In the genomic region with DNA sequence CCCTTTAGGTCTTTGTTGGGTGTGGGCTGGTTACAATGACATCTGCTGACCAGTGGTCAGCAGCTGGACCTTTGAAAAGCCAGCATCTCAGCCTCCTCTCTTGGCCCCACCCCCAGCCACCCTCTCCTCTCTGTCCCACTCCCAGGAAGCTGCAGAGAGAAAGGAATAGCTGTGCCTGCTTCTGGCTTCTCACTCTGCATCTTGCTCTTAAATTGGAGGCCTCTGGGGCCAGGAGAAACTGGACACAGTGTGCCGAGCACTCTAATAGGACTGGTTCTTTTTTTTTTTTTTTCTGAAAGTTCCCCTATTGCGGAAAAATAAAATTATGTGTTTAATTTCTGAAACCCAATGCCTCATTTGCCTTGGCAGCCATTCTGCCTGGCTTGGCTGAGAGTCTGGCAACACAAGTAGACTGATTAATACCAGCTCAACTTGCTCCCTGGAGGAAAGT, we compare ENCODE assay signal across 8 mouse cellular contexts. TPM values are rescaled to one million over a fixed set of nuclear protein-coding genes. Genes with fewer than 3 reads are reported as not detected.
DNase-seq lines count a peak whose midpoint lies in the region; ATAC-seq and TF ChIP-seq lines count a peak whose summit lies in the region.

No protein-coding gene starts in this region.

- H3K27ac ChIP-seq in liver, adult 2 months (replicated peaks; ENCODE audit: insufficient read depth, low read depth, low read length), result peak overlapping the region; percentile 84; the same call in 1 of the 2 replicates
- H3K27ac ChIP-seq in hindbrain, postnatal 0 days, result peak overlapping the region; percentile 79

- no peak overlapping the region for H3K9ac ChIP-seq in liver, adult 2 months (ENCODE audit: low read depth, low read length)
- H3K9ac ChIP-seq in hindbrain, postnatal 0 days (replicated peaks; ENCODE audit: low read length), result no peak overlapping the region

- no peak for TF ChIP-seq POLR2A in liver, adult 2 months (IDR thresholded peaks at IDR 0.05; ENCODE audit: extremely low read depth, insufficient read depth, low read length)

- H3K4me1 ChIP-seq in liver, adult 2 months (ENCODE audit: control insufficient read depth, insufficient read depth, low read length), result peaks cover 5% of the 10 kb centered on the region
- no peaks in the 10 kb centered on the region for H3K4me1 ChIP-seq in hindbrain, postnatal 0 days (ENCODE audit: insufficient read depth, low read length)

- H3K4me3 ChIP-seq in liver, adult 2 months (ENCODE audit: insufficient read depth, low read depth, low read length), result no peak overlapping the region
- H3K4me3 ChIP-seq in hindbrain, postnatal 0 days (ENCODE audit: low read length), result no peak overlapping the region

- WGBS in liver, adult 2 months, result 62% methylated on average over 2 of the region's 2 CpGs
- WGBS in hindbrain, postnatal 0 days, result 24% methylated on average over 2 of the region's 2 CpGs

- no peak for DNase-seq in liver, adult 2 months (ENCODE audit: extremely low read depth, low read depth, low spot score)
- no peak for DNase-seq in liver
- DNase-seq in gastrocnemius, postnatal 25 days, result peak; percentile 89
- peak; percentile 34 for DNase-seq in hindbrain, postnatal 0 days (ENCODE audit: low spot score)
- peak; percentile 73 for DNase-seq in lung, postnatal 36 days
- no peak for DNase-seq in frontal cortex, postnatal 10 days (ENCODE audit: low spot score in 2 of 2)
- no peak for DNase-seq in spleen, postnatal 4 days (ENCODE audit: low spot score in 2 of 2)

- H3K4me2 ChIP-seq in hindbrain, postnatal 0 days (ENCODE audit: low read depth, low read length), result no peak overlapping the region

- no peak for TF ChIP-seq CTCF in liver, adult 2 months (IDR thresholded peaks at IDR 0.05; ENCODE audit: low read depth, low read length)
- TF ChIP-seq CTCF in hindbrain, postnatal 0 days (IDR thresholded peaks at IDR 0.05; ENCODE audit: low read depth), result no peak

- peaks cover 9% of the 10 kb centered on the region for H3K79me2 ChIP-seq in liver, adult 2 months (ENCODE audit: control insufficient read depth, insufficient read depth, low read length)

- H3K27me3 ChIP-seq in liver, adult 2 months (ENCODE audit: control insufficient read depth, insufficient read depth, low read length), result no peaks in the 10 kb centered on the region
- no peaks in the 10 kb centered on the region for H3K27me3 ChIP-seq in hindbrain, postnatal 0 days (ENCODE audit: insufficient read depth, low read length)

- no peaks in the 10 kb centered on the region for H3K9me3 ChIP-seq in hindbrain, postnatal 0 days (ENCODE audit: low read length)

- no peaks in the 10 kb centered on the region for H3K36me3 ChIP-seq in liver, adult 2 months (ENCODE audit: control insufficient read depth, insufficient read depth, low read length)
- H3K36me3 ChIP-seq in hindbrain, postnatal 0 days (ENCODE audit: insufficient read depth, low read length), result no peaks in the 10 kb centered on the region

- ATAC-seq in hindbrain, postnatal 0 days, result no peak
- ATAC-seq in frontal cortex, adult (ENCODE audit: low TSS enrichment), result no peak

RNA-seq across cellular contexts. Expression of gene Ezh1, which starts 3.8 kb away (rescaled TPM):
- 10.5 and 10.8 TPM in 2 replicates for total RNA-seq in liver, adult 2 months (2014; rRNA removed)
- 7.5 and 9.2 TPM in 2 replicates for polyA plus RNA-seq in liver, adult 2 months (2012; rRNA removed)
- total RNA-seq in gastrocnemius, postnatal 25 days (2021), result 10 to 100 TPM; 17.8 to 18.9 TPM
- 26.7 and 27.6 TPM in 2 replicates for total RNA-seq in hindbrain, postnatal 0 days (2014; rRNA removed)
- polyA plus RNA-seq in hindbrain, postnatal 0 days (2015; fragmentation: Nextera tagmentation; extraction: Ambion mirVana), result 20.1 and 22.2 TPM in 2 replicates

RNA-seq across cellular contexts. Expression of gene Ramp2, which starts 15.7 kb away (rescaled TPM):
- total RNA-seq in liver, adult 2 months (2014; rRNA removed), result 4.9 and 6.6 TPM in 2 replicates
- 16.4 and 22.5 TPM in 2 replicates for polyA plus RNA-seq in liver, adult 2 months (2012; rRNA removed)
- 10 to 100 TPM; 31.8 to 51.8 TPM for total RNA-seq in gastrocnemius, postnatal 25 days (2021)
- 66.1 and 72.7 TPM in 2 replicates for total RNA-seq in hindbrain, postnatal 0 days (2014; rRNA removed)
- 108 and 111 TPM in 2 replicates for polyA plus RNA-seq in hindbrain, postnatal 0 days (2015; fragmentation: Nextera tagmentation; extraction: Ambion mirVana)

RNA-seq across cellular contexts. Expression of gene Vps25, which starts 23.4 kb away (rescaled TPM):
- total RNA-seq in liver, adult 2 months (2014; rRNA removed), result 35.6 and 43.8 TPM in 2 replicates
- polyA plus RNA-seq in liver, adult 2 months (2012; rRNA removed), result 109 and 122 TPM in 2 replicates
- 10 to 100 TPM; 31.8 to 36.4 TPM for total RNA-seq in gastrocnemius, postnatal 25 days (2021)
- total RNA-seq in hindbrain, postnatal 0 days (2014; rRNA removed), result 66.1 and 82.1 TPM in 2 replicates
- polyA plus RNA-seq in hindbrain, postnatal 0 days (2015; fragmentation: Nextera tagmentation; extraction: Ambion mirVana), result 134 and 137 TPM in 2 replicates

RNA-seq across cellular contexts. Expression of gene Wnk4, which starts 30.3 kb away (rescaled TPM):
- 0.37 and 0.40 TPM in 2 replicates for total RNA-seq in liver, adult 2 months (2014; rRNA removed)
- 0.32 and 1.1 TPM in 2 replicates for polyA plus RNA-seq in liver, adult 2 months (2012; rRNA removed)
- under 1 TPM in 1 of 2 experiments, not detected in 1; 0.48 TPM for total RNA-seq in gastrocnemius, postnatal 25 days (2021)
- 1.5 and 2.5 TPM in 2 replicates for total RNA-seq in hindbrain, postnatal 0 days (2014; rRNA removed)
- 6.5 and 8.0 TPM in 2 replicates for polyA plus RNA-seq in hindbrain, postnatal 0 days (2015; fragmentation: Nextera tagmentation; extraction: Ambion mirVana)

RNA-seq across cellular contexts. Expression of gene Cntd1, which starts 48.7 kb away (rescaled TPM):
- total RNA-seq in liver, adult 2 months (2014; rRNA removed), result not detected in 2 replicates
- polyA plus RNA-seq in liver, adult 2 months (2012; rRNA removed), result not detected in 2 replicates
- total RNA-seq in gastrocnemius, postnatal 25 days (2021), result under 1 TPM; 0.21 to 0.28 TPM
- total RNA-seq in hindbrain, postnatal 0 days (2014; rRNA removed), result 0.10 TPM in 1 of 2 replicates, not detected in the other
- polyA plus RNA-seq in hindbrain, postnatal 0 days (2015; fragmentation: Nextera tagmentation; extraction: Ambion mirVana), result 0.66 and 0.89 TPM in 2 replicates

Comparison
In these comparisons a context has a peak if more than half of its experiments do, and no peak if none do; other contexts are left out.
1. DNase-seq: peak in gastrocnemius, postnatal 25 days (single experiment), hindbrain, postnatal 0 days (single experiment) and lung, postnatal 36 days (single experiment); none in liver, adult 2 months (single experiment), liver (single experiment), frontal cortex, postnatal 10 days (0 of 2) and spleen, postnatal 4 days (0 of 2).